Mouse (Mus musculus) neural tube, embryonic 13.5 days (tissue): Measurements from ENCODE around the gene Tsx. TPM values are rescaled to one million over a fixed set of nuclear protein-coding genes. Genes with fewer than 3 reads are reported as not detected.

ENCODE experiments used
- ATAC-seq: fragments of 200-750 bp; cut with Nextera tagmentation; 2 replicates; pipeline ENCODE4 v1.8.0; 2017; ENCODE audit warnings: low read depth, mild to moderate bottlenecking, moderate TSS enrichment, moderate library complexity
- H3K27ac ChIP-seq: fragments of 300-500 bp; sonication (generic); replicated peaks from 2 replicates; pipeline ENCODE4 v1.5.1; 2015; ENCODE audit warnings: moderate library complexity, mild to moderate bottlenecking, inconsistent platforms
- H3K27me3 ChIP-seq: fragments of 300-500 bp; sonication (generic); 2 replicates; pipeline ENCODE4 v1.6.1; 2015; ENCODE audit warnings: mild to moderate bottlenecking, inconsistent platforms
- H3K36me3 ChIP-seq: fragments of 300-500 bp; sonication (generic); 2 replicates; pipeline ENCODE4 v1.6.1; 2015; ENCODE audit warnings: mild to moderate bottlenecking, inconsistent platforms
- H3K4me1 ChIP-seq: fragments of 300-500 bp; sonication (generic); replicated peaks from 2 replicates; pipeline ENCODE4 v1.6.1; 2015; ENCODE audit warnings: inconsistent platforms
- H3K4me2 ChIP-seq: fragments of 300-500 bp; sonication (generic); 2 replicates; pipeline ENCODE4 v1.6.1; 2015; ENCODE audit warnings: inconsistent platforms, mild to moderate bottlenecking, moderate library complexity
- H3K4me3 ChIP-seq: fragments of 300-500 bp; sonication (generic); 2 replicates; pipeline ENCODE4 v1.5.1; 2015; ENCODE audit warnings: mild to moderate bottlenecking, inconsistent platforms
- H3K9ac ChIP-seq: fragments of 300-500 bp; sonication (generic); 2 replicates; pipeline ENCODE4 v1.6.1; 2015; ENCODE audit warnings: moderate library complexity, mild to moderate bottlenecking, inconsistent platforms
- H3K9me3 ChIP-seq: fragments of 300-500 bp; sonication (generic); 2 replicates; pipeline ENCODE4 v1.6.1; 2016; ENCODE audit warnings: inconsistent platforms
- WGBS: fragments of 180-500 bp; shearing (Covaris S2); methylation state at CpG from one replicate; pipeline ENCODE4 v1.1.7; 2015; 5-methylcytosine and 5-hydroxymethylcytosine counted together
- polyA plus RNA-seq: library from polyadenylated mRNA; unstranded; fragments of >200 nt; fragmentation: Nextera tagmentation; extraction: Ambion mirVana; gene quantifications from 2 replicates; pipeline ENCODE4 v1.2.1, GENCODE M21; 2015

Gene Tsx
- 0.66 TPM in 1 of 2 replicates, not detected in the other for polyA plus RNA-seq

DNA sequence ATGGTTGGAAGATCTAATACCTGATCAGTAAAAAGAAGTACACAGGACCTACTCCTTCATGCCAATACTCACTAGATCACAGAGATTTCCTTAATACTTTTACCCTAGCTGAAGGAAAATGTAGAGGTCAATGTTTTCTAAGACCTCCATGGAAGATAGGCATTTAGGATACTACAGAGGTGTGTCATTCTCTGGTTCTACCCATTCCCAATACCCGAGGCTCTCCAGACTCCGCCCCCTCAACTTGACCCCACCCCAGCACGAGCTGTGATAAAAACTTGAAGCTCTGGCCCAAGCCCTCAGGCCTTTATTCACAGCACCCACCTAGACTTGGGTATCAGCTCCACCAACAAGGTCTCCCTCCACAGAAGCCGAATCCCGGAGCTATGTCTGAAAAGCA, at the start of gene Tsx:
Gene Tsx, plus strand, starts transcription at position 301 of the 400 bp plus-strand sequence.
- H3K9ac ChIP-seq, result no peak within 1 kb of the TSS
- no peaks in the 10 kb centered on the region for H3K4me1 ChIP-seq
- ATAC-seq, result no peak
- H3K4me2 ChIP-seq, result no peak within 1 kb of the TSS
- WGBS, result 77% methylated on average over 5 of the region's 5 CpGs
- H3K36me3 ChIP-seq, result no peaks in the 10 kb centered on the region
- H3K9me3 ChIP-seq, result no peaks in the 10 kb centered on the region
- no peak within 1 kb of the TSS for H3K27ac ChIP-seq
- peaks cover 78% of the 10 kb centered on the region for H3K27me3 ChIP-seq
- H3K4me3 ChIP-seq, result no peak within 1 kb of the TSS

GRCm38 (mm10) chrX:103366201-103366600, 48.1 kb upstream of the Tsx start:
- Histone ChIP-seq H3K27me3 (peaks cover 62% of the 10 kb centered on the region), H3K4me2 (no peak overlapping the region), H3K4me3 (no peak overlapping the region), H3K36me3 (no peaks in the 10 kb centered on the region), H3K9me3 (no peaks in the 10 kb centered on the region), H3K27ac (no peak overlapping the region), H3K9ac (no peak overlapping the region), H3K4me1 (peaks cover 8% of the 10 kb centered on the region; the same call in 1 of the 2 replicates)
- no peak for ATAC-seq
- WGBS, result 42% methylated on average over 5 of the region's 5 CpGs

DNA sequence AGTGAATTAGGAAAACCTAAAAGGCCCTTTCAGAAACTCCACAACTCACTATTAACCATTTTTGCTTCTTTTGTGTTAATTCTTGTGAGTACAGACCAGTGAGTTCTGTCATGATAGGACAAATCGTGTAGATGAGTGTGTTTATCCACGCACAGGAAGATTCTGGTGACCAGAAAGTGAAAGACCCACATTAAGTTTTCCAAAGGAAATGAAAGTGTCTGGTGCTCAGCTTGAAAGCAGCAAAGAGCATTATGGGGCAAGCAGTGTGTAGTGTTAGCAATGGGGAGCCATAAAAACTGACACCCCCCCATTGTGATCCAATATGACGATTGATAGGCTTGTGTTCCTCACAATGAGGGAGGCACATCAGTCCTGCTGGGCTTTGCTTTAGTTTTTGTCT, 45.6 kb upstream of the Tsx start:
- no peaks in the 10 kb centered on the region for H3K36me3 ChIP-seq
- H3K27ac ChIP-seq, result no peak overlapping the region
- H3K4me2 ChIP-seq, result no peak overlapping the region
- H3K9me3 ChIP-seq, result no peaks in the 10 kb centered on the region
- H3K4me1 ChIP-seq, result peaks cover 8% of the 10 kb centered on the region; the same call in 1 of the 2 replicates
- peaks cover 62% of the 10 kb centered on the region for H3K27me3 ChIP-seq
- no peak for ATAC-seq
- H3K9ac ChIP-seq, result no peak overlapping the region
- WGBS, result 23% methylated on average over 3 of the region's 3 CpGs
- no peak overlapping the region for H3K4me3 ChIP-seq

- peaks cover 4% of the 10 kb centered on the region; the same call in 1 of the 2 replicates for H3K4me1 ChIP-seq
- H3K36me3 ChIP-seq, result no peaks in the 10 kb centered on the region
- H3K9me3 ChIP-seq, result no peaks in the 10 kb centered on the region
- no peak overlapping the region for H3K4me2 ChIP-seq
- ATAC-seq, result no peak
- peaks cover 61% of the 10 kb centered on the region for H3K27me3 ChIP-seq
- 85% methylated on average over 2 of the region's 2 CpGs for WGBS
- H3K27ac ChIP-seq, result no peak overlapping the region
- H3K4me3 ChIP-seq, result no peak overlapping the region
- no peak overlapping the region for H3K9ac ChIP-seq
Observed at GRCm38 (mm10) chrX:103371221-103371620, 43.0 kb upstream of the Tsx start.

- H3K27ac ChIP-seq, result no peak overlapping the region
- ATAC-seq, result no peak
- H3K4me1 ChIP-seq, result 0 out of 2 replicates have a peak, but pooled peaks cover 3% of the 10 kb centered on the region
- H3K36me3 ChIP-seq, result no peaks in the 10 kb centered on the region
- no peak overlapping the region for H3K4me3 ChIP-seq
- peaks cover 63% of the 10 kb centered on the region for H3K27me3 ChIP-seq
- 32% methylated on average over 2 of the region's 2 CpGs for WGBS
- H3K9ac ChIP-seq, result no peak overlapping the region
- H3K4me2 ChIP-seq, result no peak overlapping the region
- no peaks in the 10 kb centered on the region for H3K9me3 ChIP-seq
Observed at GRCm38 (mm10) chrX:103371627-103372026, 42.6 kb upstream of the Tsx start.

DNA sequence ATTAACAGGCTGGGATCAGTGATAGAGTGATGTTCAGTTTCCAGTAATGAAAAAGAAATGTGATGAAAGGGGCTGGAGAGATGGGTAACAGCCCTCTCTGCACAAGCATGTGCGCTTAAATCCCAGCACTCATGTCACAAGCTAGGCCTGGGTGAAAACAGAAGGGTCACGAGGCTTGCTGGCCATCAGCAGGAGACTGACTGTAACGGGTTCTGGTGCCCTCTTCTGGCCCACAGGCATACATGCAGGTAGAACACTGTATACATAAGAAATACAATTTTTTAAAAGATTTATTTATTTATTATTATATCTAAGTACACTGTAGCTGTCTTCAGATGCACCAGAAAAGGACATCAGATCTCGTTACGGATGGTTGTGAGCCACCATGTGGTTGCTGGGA, 40.0 kb upstream of the Tsx start:
- no peak overlapping the region for H3K27ac ChIP-seq
- WGBS, result 62% methylated on average over 5 of the region's 5 CpGs
- no peaks in the 10 kb centered on the region for H3K4me1 ChIP-seq
- no peak overlapping the region for H3K4me2 ChIP-seq
- H3K36me3 ChIP-seq, result no peaks in the 10 kb centered on the region
- H3K27me3 ChIP-seq, result peaks cover 58% of the 10 kb centered on the region
- H3K4me3 ChIP-seq, result no peak overlapping the region
- H3K9me3 ChIP-seq, result no peaks in the 10 kb centered on the region
- no peak for ATAC-seq
- no peak overlapping the region for H3K9ac ChIP-seq

- 74% methylated on average over 3 of the region's 3 CpGs for WGBS
- Histone ChIP-seq H3K36me3 (no peaks in the 10 kb centered on the region), H3K4me2 (no peak overlapping the region), H3K4me1 (no peaks in the 10 kb centered on the region), H3K9me3 (no peaks in the 10 kb centered on the region), H3K27ac (no peak overlapping the region), H3K27me3 (peaks cover 77% of the 10 kb centered on the region), H3K9ac (no peak overlapping the region), H3K4me3 (no peak overlapping the region)
- no peak for ATAC-seq
Observed at GRCm38 (mm10) chrX:103384528-103384927, 29.7 kb upstream of the Tsx start.

- no peak overlapping the region for H3K4me2 ChIP-seq
- H3K9me3 ChIP-seq, result no peaks in the 10 kb centered on the region
- H3K4me3 ChIP-seq, result no peak overlapping the region
- H3K36me3 ChIP-seq, result no peaks in the 10 kb centered on the region
- no peak overlapping the region for H3K27ac ChIP-seq
- no peak for ATAC-seq
- peaks cover 58% of the 10 kb centered on the region for H3K27me3 ChIP-seq
- no peak overlapping the region for H3K9ac ChIP-seq
- no peaks in the 10 kb centered on the region for H3K4me1 ChIP-seq
- WGBS, result 82% methylated on average over 3 of the region's 3 CpGs
Observed at GRCm38 (mm10) chrX:103388131-103388530, 26.1 kb upstream of the Tsx start.

GRCm38 (mm10) chrX:103393841-103394240, 20.4 kb upstream of the Tsx start:
- H3K27ac ChIP-seq, result no peak overlapping the region
- WGBS, result 73% methylated on average over 1 of the region's 1 CpGs
- H3K36me3 ChIP-seq, result no peaks in the 10 kb centered on the region
- no peaks in the 10 kb centered on the region for H3K4me1 ChIP-seq
- no peak for ATAC-seq
- no peaks in the 10 kb centered on the region for H3K9me3 ChIP-seq
- no peak overlapping the region for H3K4me3 ChIP-seq
- no peak overlapping the region for H3K9ac ChIP-seq
- no peak overlapping the region for H3K4me2 ChIP-seq
- H3K27me3 ChIP-seq, result peaks cover 65% of the 10 kb centered on the region

DNA sequence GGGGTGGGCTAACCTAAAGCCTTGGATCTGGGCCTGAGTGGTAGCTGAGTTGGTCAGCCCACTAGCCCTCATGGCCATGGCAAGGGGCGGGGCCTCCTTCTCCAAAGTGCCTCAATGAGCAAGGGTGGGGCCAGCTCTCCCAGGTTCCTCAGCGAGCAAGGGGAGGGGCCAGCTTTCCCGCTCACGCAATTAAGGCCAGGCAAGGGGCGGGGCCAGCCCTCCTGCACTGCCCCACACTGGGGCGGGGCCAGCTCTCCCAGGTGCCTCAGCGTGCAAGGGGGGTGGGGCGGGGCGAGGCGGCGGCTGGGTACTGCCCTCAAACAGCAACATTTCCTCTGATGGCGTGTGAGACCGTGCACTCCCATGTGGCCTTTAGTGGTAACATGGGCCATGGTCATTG, 9.2 kb upstream of the Tsx start:
- ATAC-seq, result no peak
- Histone ChIP-seq H3K4me3 (no peak overlapping the region), H3K36me3 (no peaks in the 10 kb centered on the region), H3K9me3 (no peaks in the 10 kb centered on the region), H3K27ac (no peak overlapping the region), H3K4me2 (no peak overlapping the region), H3K4me1 (no peaks in the 10 kb centered on the region), H3K27me3 (peaks cover 64% of the 10 kb centered on the region), H3K9ac (no peak overlapping the region)
- WGBS, result 48% methylated on average over 13 of the region's 13 CpGs

DNA sequence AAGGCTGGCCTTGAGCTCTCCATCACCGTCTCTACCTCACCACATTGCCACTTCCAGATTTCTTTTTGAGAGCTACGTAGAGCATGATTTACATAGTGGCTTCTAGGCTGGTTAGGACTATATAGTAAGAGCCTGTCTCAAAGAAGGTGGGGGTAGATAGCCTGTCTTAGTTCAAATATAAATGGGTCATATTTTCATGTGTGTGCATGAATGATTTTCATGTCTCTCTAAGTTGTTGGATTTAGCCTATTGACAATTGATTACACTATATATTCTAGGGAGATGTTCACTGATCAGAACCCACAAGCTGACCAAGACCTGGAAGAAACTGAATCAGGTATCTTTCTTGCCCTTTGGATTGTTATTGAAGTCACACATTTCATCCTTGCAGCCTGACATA, 7.4 kb downstream of the Tsx start, which contains the start of gene Gm26992:
Gene Gm26992, plus strand, starts transcription at position 301 of the 400 bp plus-strand sequence.
- no peaks in the 10 kb centered on the region for H3K9me3 ChIP-seq
- 92% methylated on average over 2 of the region's 2 CpGs for WGBS
- H3K9ac ChIP-seq, result no peak within 1 kb of the TSS
- no peak within 1 kb of the TSS for H3K4me2 ChIP-seq
- H3K4me3 ChIP-seq, result no peak within 1 kb of the TSS
- peaks cover 65% of the 10 kb centered on the region for H3K27me3 ChIP-seq
- H3K4me1 ChIP-seq, result no peaks in the 10 kb centered on the region
- no peaks in the 10 kb centered on the region for H3K36me3 ChIP-seq
- no peak within 1 kb of the TSS for H3K27ac ChIP-seq
- no peak for ATAC-seq

- H3K4me2 ChIP-seq, result no peak overlapping the region
- no peak overlapping the region for H3K27ac ChIP-seq
- H3K36me3 ChIP-seq, result no peaks in the 10 kb centered on the region
- no peak overlapping the region for H3K9ac ChIP-seq
- H3K4me1 ChIP-seq, result no peaks in the 10 kb centered on the region
- ATAC-seq, result no peak
- no peaks in the 10 kb centered on the region for H3K9me3 ChIP-seq
- H3K4me3 ChIP-seq, result no peak overlapping the region
- H3K27me3 ChIP-seq, result peaks cover 60% of the 10 kb centered on the region
- 75% methylated on average over 7 of the region's 7 CpGs for WGBS
Observed at GRCm38 (mm10) chrX:103427677-103428076, 13.4 kb downstream of the Tsx start.

DNA sequence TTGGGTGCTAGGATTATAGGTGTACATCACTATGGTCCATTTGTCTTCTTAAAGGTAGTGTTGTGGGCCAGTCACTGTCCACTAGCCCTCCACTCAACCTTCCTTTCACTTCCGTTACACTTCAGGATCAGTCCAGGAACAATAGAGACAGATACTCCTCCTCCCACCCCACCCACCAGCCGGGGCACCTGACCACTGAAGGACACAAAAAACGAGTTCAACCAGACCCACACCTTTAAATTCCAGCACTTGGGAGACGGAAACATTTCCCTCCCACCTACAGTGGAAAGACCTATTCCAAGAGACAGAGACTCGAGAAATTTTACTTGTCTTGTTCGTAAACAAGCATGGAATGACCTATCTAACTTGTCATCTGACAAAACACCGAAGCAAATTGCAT, 18.0 kb downstream of the Tsx start:
- H3K27ac ChIP-seq, result no peak overlapping the region
- H3K4me3 ChIP-seq, result no peak overlapping the region
- WGBS, result 80% methylated on average over 7 of the region's 7 CpGs
- no peaks in the 10 kb centered on the region for H3K4me1 ChIP-seq
- H3K36me3 ChIP-seq, result no peaks in the 10 kb centered on the region
- H3K9me3 ChIP-seq, result no peaks in the 10 kb centered on the region
- no peak overlapping the region for H3K9ac ChIP-seq
- H3K4me2 ChIP-seq, result no peak overlapping the region
- H3K27me3 ChIP-seq, result peaks cover 78% of the 10 kb centered on the region
- ATAC-seq, result no peak
